Mouse (Mus musculus) intestine, postnatal 0 days (tissue): ENCODE results near the gene Hdac11. TPM values are rescaled to one million over a fixed set of nuclear protein-coding genes. Genes with fewer than 3 reads are reported as not detected.
"Not testable (repeated sequence)": the region's sequence is repeated elsewhere in the genome, so short reads cannot be mapped to it uniquely, and the experiment has no call there.

Source experiments
- ATAC-seq: fragments of 200-750 bp; cut with Nextera tagmentation; 2 replicates; pipeline ENCODE4 v1.8.0; 2017; ENCODE audit warnings: mild to moderate bottlenecking, moderate TSS enrichment, moderate library complexity
- H3K27ac ChIP-seq: fragments of 300-500 bp; sonication (generic); 2 replicates; pipeline ENCODE4 v1.5.1; 2014; ENCODE audit warnings: mild to moderate bottlenecking, low read depth, low read length, moderate library complexity
- H3K27me3 ChIP-seq: fragments of 300-500 bp; sonication (generic); replicated peaks from 2 replicates; pipeline ENCODE4 v1.6.1; 2014; ENCODE audit warnings: low read length, mixed read lengths; ENCODE audit not compliant: control insufficient read depth, insufficient read depth
- H3K36me3 ChIP-seq: fragments of 300-500 bp; sonication (generic); 2 replicates; pipeline ENCODE4 v1.6.1; 2014; ENCODE audit warnings: mild to moderate bottlenecking, moderate library complexity; ENCODE audit not compliant: control insufficient read depth, insufficient read depth
- H3K4me1 ChIP-seq: fragments of 300-500 bp; sonication (generic); replicated peaks from 2 replicates; pipeline ENCODE4 v1.6.1; 2014; ENCODE audit warnings: antibody characterized with exemption, low read length, mixed read lengths; ENCODE audit not compliant: control insufficient read depth, insufficient read depth
- H3K4me2 ChIP-seq: fragments of 300-500 bp; sonication (generic); replicated peaks from 2 replicates; pipeline ENCODE4 v1.6.1; 2014; ENCODE audit warnings: low read depth, mild to moderate bottlenecking, moderate library complexity
- H3K4me3 ChIP-seq: fragments of 300-500 bp; sonication (generic); 2 replicates; pipeline ENCODE4 v1.5.1; 2014; ENCODE audit warnings: low read depth, low read length
- H3K9ac ChIP-seq: fragments of 300-500 bp; sonication (generic); 2 replicates; pipeline ENCODE4 v1.6.1; 2014; ENCODE audit warnings: mild to moderate bottlenecking, low read depth, low read length
- H3K9me3 ChIP-seq: fragments of 300-500 bp; sonication (generic); 2 replicates; pipeline ENCODE4 v1.6.1; 2016; ENCODE audit warnings: mixed run types; ENCODE audit not compliant: control insufficient read depth
- CTCF ChIP-seq: sonication (generic); IDR thresholded peaks from 2 replicates; pipeline ENCODE4 v1.5.1; 2016; ENCODE audit warnings: low read depth, mild to moderate bottlenecking, control low read depth, antibody characterized with exemption, moderate library complexity
- WGBS: fragments of 180-500 bp; shearing (Covaris S2); extraction: QIAGEN DNeasy Blood & Tissue Kit; methylation state at CpG from one replicate; pipeline ENCODE4 v1.1.7; 2014; 5-methylcytosine and 5-hydroxymethylcytosine counted together
- polyA plus RNA-seq: library from polyadenylated mRNA; unstranded; fragments of >200 nt; fragmentation: Nextera tagmentation; extraction: Ambion mirVana; gene quantifications from 2 replicates; pipeline ENCODE4 v1.2.1, GENCODE M21; 2015

Gene Hdac11
- polyA plus RNA-seq, 1 experiment from 2014 or later: 4.8 TPM

DNA sequence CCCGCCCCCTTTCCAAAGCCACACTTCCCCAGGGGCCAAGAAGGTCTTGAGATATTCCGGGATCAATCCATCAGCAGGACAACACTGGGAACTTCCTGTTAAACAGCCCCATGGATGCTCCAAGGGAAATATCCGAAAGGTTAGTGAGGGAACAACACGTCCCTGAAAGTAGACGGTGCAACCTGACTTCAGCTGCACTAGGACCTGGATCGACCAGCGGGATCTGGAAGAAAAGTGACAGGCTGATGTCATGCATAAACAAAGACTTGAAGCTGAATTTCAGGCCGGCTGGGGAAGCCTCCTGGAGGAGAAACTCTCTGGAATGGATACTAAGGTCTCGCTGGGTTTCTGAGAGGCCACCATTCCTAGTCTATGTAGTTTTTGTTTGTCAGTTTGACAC is 39.3 kb upstream of the Hdac11 start:
- no peak for TF ChIP-seq CTCF

DNA sequence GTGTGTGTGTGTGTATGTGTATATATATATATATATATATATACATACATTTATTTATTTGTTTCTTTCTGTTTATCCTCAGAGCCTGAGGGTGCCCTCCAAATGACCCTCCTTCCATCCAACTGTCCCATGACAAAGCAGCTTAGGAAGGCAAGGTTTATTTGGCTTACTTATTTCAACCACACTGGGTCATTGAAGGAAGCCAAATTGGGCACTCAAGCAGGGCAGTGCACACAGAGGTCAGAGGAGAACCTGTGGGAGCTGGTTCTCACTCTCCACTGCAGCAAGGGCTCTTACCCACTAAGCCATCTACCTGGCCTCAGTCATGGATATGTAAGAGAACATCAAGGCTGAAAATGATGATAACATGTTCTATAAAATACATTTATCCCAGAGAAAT is 37.9 kb upstream of the Hdac11 start:
- TF ChIP-seq CTCF: no peak

More for the DNA sequence above, 39.3 kb upstream of the Hdac11 start:
- Histone ChIP-seq H3K36me3 (no peaks in the 10 kb centered on the region), H3K4me2 (peak overlapping the region; percentile 99), H3K4me3 (peak overlapping the region; percentile 59), H3K4me1 (0 out of 2 replicates have a peak, but pooled peaks cover 3% of the 10 kb centered on the region), H3K9ac (0 out of 2 replicates have a peak overlapping the region, but pooled peaks have one; percentile 57), H3K27me3 (no peaks in the 10 kb centered on the region), H3K27ac (no peak overlapping the region), H3K9me3 (no peaks in the 10 kb centered on the region)
- WGBS: 2% methylated on average over 9 of the region's 9 CpGs
- peak; percentile 44 for ATAC-seq

DNA sequence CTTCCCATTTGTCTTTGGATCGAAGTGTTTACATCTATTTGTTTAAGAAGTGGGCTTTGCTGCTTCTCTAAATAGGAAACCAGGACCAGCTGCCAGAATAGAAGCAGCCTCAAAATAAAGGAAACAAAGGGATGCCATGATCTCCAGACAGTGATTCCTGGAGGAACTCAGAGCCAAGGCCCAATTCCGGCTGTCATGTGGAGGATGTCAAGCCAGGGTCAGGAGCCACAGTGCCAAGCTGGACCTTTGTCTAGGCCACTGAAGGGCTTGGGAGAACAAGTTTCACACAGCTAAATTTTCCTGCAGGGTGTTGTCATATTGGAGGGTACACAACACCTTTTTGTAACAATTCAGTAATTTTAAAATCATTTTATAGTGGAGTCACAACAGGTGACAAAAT is 36.3 kb upstream of the Hdac11 start:
- no peaks in the 10 kb centered on the region for H3K9me3 ChIP-seq
- TF ChIP-seq CTCF: no peak
- no peak overlapping the region for H3K4me3 ChIP-seq
- ATAC-seq: no peak
- H3K4me2 ChIP-seq: no peak overlapping the region
- H3K9ac ChIP-seq: no peak overlapping the region
- H3K27me3 ChIP-seq: no peaks in the 10 kb centered on the region
- 0 out of 2 replicates have a peak, but pooled peaks cover 3% of the 10 kb centered on the region for H3K4me1 ChIP-seq
- no peak overlapping the region for H3K27ac ChIP-seq
- H3K36me3 ChIP-seq: no peaks in the 10 kb centered on the region
- 88% methylated on average over 2 of the region's 2 CpGs for WGBS

More for the DNA sequence above, 37.9 kb upstream of the Hdac11 start:
- no peaks in the 10 kb centered on the region for H3K9me3 ChIP-seq
- no peak overlapping the region for H3K4me3 ChIP-seq
- H3K4me2 ChIP-seq: no peak overlapping the region
- H3K27me3 ChIP-seq: no peaks in the 10 kb centered on the region
- H3K4me1 ChIP-seq: 0 out of 2 replicates have a peak, but pooled peaks cover 3% of the 10 kb centered on the region
- no peak for ATAC-seq
- H3K27ac ChIP-seq: no peak overlapping the region
- H3K9ac ChIP-seq: no peak overlapping the region
- no peaks in the 10 kb centered on the region for H3K36me3 ChIP-seq

DNA sequence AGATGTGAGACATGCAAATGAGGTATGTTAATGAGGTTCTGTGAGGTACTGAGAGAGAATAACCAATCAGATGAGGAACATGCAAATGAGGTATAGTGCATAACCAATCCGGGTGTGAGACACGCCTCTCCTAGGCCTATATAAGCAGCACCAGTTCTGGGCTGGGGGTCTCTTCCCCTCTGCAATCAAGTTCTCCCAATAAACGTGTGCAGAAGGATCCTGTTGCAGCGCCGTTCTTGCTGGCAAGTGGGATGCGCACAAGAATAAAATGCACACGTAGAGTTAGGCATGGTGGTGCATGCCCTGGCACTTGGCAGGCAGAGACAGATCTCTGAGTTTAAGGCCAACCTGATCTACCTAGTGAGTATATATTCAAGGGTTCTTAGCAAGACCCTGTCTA is 35.4 kb upstream of the Hdac11 start:
- WGBS: 95% methylated on average over 7 of the region's 7 CpGs
- ATAC-seq, H3K27me3 ChIP-seq, H3K9ac ChIP-seq, H3K27ac ChIP-seq, H3K9me3 ChIP-seq, H3K4me3 ChIP-seq, H3K4me1 ChIP-seq, H3K4me2 ChIP-seq, H3K36me3 ChIP-seq: not testable (repeated sequence)

DNA sequence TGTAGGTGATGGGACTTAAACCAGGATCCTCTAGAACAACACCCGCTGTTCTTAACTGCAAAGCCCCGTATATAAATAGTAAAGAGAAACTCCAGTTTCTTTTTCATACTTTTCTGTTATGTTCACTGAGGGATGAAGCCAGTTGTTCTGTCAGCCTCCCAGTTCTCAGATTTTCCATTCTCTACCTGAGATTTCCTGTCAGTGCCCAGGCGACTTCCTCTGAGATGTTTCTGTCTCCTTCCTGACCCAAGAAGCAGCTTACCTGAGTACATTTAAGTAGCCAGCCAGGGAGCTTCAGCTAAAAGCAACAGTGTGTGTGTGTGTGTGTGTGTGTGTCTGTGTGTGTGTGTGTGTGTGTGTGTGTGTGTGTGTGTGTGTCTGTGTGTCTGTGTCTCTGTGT is 33.0 kb upstream of the Hdac11 start:
- 74% methylated on average over 3 of the region's 3 CpGs for WGBS
- TF ChIP-seq CTCF: no peak
- Histone ChIP-seq H3K9ac (no peak overlapping the region), H3K4me2 (no peak overlapping the region), H3K27me3 (no peaks in the 10 kb centered on the region), H3K4me1 (no peaks in the 10 kb centered on the region), H3K36me3 (no peaks in the 10 kb centered on the region), H3K27ac (no peak overlapping the region), H3K9me3 (no peaks in the 10 kb centered on the region), H3K4me3 (no peak overlapping the region)
- no peak for ATAC-seq

DNA sequence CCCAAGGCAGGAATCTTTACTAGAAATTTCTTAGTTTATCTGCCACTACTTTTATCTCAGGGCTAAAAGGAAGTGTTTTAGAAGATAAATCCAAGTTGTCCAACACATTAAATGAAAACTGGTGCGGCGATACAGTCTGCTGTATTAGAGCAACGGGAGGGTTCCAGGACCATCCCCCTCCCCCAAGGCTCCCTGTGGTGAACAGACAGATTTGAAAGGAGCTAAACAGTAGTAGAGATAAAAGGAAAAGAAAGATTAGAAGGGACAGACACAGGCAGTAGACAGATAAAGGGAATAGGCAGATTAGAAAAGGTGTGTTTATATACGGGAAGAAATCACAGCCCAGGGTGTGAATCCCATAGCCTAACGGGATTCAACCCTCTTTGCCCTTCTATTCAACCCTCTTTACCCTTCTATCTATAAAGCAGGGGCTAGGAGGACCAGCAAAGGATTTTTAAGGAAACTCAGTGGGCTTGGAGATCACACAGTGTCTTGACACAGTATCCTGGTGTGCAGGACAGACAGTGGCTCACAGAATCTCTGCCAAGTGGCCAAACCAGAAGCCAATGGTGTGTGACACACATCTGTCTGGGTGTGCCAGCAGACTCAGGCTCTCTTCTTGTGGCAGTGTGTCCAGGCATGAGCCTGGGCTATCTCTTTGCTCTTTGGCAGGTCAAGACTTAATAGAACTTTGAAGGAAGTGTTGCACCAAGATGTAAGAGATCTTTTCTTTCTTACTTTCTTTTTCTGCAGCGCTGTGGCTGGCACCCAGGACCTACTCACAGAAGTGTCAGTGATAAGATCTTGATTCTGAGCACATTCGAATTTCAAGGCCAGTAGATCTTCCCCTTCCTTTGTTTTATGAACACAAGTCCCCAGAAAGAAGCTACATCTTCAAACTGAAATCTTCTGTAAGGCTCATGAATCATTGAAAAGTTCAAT is 31.9 kb upstream of the Hdac11 start:
- H3K4me1 ChIP-seq: no peaks in the 10 kb centered on the region
- H3K4me3 ChIP-seq: no peak overlapping the region
- TF ChIP-seq CTCF: no peak
- no peak for ATAC-seq
- H3K27ac ChIP-seq: no peak overlapping the region
- H3K27me3 ChIP-seq: no peaks in the 10 kb centered on the region
- H3K4me2 ChIP-seq: no peak overlapping the region
- no peaks in the 10 kb centered on the region for H3K9me3 ChIP-seq
- WGBS: 38% methylated on average over 7 of the region's 7 CpGs
- H3K36me3 ChIP-seq: no peaks in the 10 kb centered on the region
- no peak overlapping the region for H3K9ac ChIP-seq
